Comparison of ENCODE assay signal across 19 mouse cellular contexts in genomic region chr10:96881212-96881611, GRCm38 (mm10).
A peak's percentile ranks its signal among the peaks of the same experiment; 100 is the strongest.
DNase-seq lines count a peak whose midpoint lies in the region; ATAC-seq and TF ChIP-seq lines count a peak whose summit lies in the region.
"Had no signal": no experiment of that assay in that cellular context is flagged by ENCODE, and none has a peak within 500 bp of the region (broad histone marks: within the 10 kb centered on the region; RNA-seq: fewer than 3 reads in every experiment).

No protein-coding gene starts in this region.

- H3K27me3 ChIP-seq in forebrain, embryonic 16.5 days (replicated peaks; ENCODE audit: control insufficient read depth, insufficient read depth, low read length): no peaks in the 10 kb centered on the region
- no peaks in the 10 kb centered on the region for H3K27me3 ChIP-seq in forebrain, embryonic 12.5 days
- no peaks in the 10 kb centered on the region for H3K27me3 ChIP-seq in heart, embryonic 16.5 days (ENCODE audit: control insufficient read depth, insufficient read depth, low read length)
- H3K27me3 ChIP-seq in midbrain, embryonic 10.5 days (ENCODE audit: low read depth, poor library complexity, severe bottlenecking): no peaks in the 10 kb centered on the region
- H3K27me3 ChIP-seq in midbrain, embryonic 13.5 days: no peaks in the 10 kb centered on the region
- no peaks in the 10 kb centered on the region for H3K27me3 ChIP-seq in cerebellum, adult 2 months (ENCODE audit: control insufficient read depth, insufficient read depth, low read length)
- H3K27me3 ChIP-seq: embryonic facial prominence, embryonic 15.5 days; hindbrain, embryonic 15.5 days had no signal

- peak overlapping the region; percentile 41; the same call in 1 of the 2 replicates for H3K27ac ChIP-seq in forebrain, embryonic 16.5 days (ENCODE audit: low read length)
- H3K27ac ChIP-seq in forebrain, embryonic 12.5 days: no peak overlapping the region
- H3K27ac ChIP-seq in heart, embryonic 16.5 days (ENCODE audit: low read length): 0 out of 2 replicates have a peak overlapping the region, but pooled peaks have one; percentile 20
- peak overlapping the region; percentile 23; the same call in 1 of the 2 replicates for H3K27ac ChIP-seq in midbrain, embryonic 10.5 days (replicated peaks)
- H3K27ac ChIP-seq in midbrain, embryonic 13.5 days: no peak overlapping the region; the same call in 1 of the 2 replicates
- H3K27ac ChIP-seq in cerebellum, adult 2 months (ENCODE audit: insufficient read depth, low read length): no peak overlapping the region
- H3K27ac ChIP-seq: embryonic facial prominence, embryonic 15.5 days; gastrocnemius, adult 2 months; hindbrain, embryonic 15.5 days had no signal

- H3K9ac ChIP-seq in forebrain, embryonic 16.5 days (replicated peaks; ENCODE audit: low read depth, low read length): no peak overlapping the region
- H3K9ac ChIP-seq in forebrain, embryonic 12.5 days: no peak overlapping the region
- no peak overlapping the region for H3K9ac ChIP-seq in heart, embryonic 16.5 days (ENCODE audit: low read length)
- H3K9ac ChIP-seq in midbrain, embryonic 13.5 days (replicated peaks): no peak overlapping the region
- H3K9ac ChIP-seq: embryonic facial prominence, embryonic 15.5 days; hindbrain, embryonic 15.5 days had no signal

- no peak for DNase-seq in heart, postnatal 25 days (ENCODE audit: low spot score)
- DNase-seq in midbrain, embryonic 10.5 days (ENCODE audit: low spot score): no peak
- DNase-seq in brain, embryonic 14.5 days (ENCODE audit: low read depth): peak; percentile 26
- DNase-seq in cerebellum, adult 2 months: no peak
- DNase-seq: adrenal gland, adult 2 months; adrenal gland, postnatal 25 days; cerebellum, adult 8-10 months; gastrocnemius, adult 2 months; gastrocnemius, postnatal 25 days; kidney, adult 8-10 months had no signal

- peaks cover 11% of the 10 kb centered on the region for H3K4me1 ChIP-seq in forebrain, embryonic 16.5 days (replicated peaks; ENCODE audit: control insufficient read depth, insufficient read depth, low read length)
- peaks cover 17% of the 10 kb centered on the region; the same call in 1 of the 2 replicates for H3K4me1 ChIP-seq in forebrain, embryonic 12.5 days
- no peaks in the 10 kb centered on the region for H3K4me1 ChIP-seq in heart, embryonic 16.5 days (ENCODE audit: control insufficient read depth, insufficient read depth, low read length)
- H3K4me1 ChIP-seq in midbrain, embryonic 10.5 days: peaks cover 18% of the 10 kb centered on the region
- peaks cover 15% of the 10 kb centered on the region for H3K4me1 ChIP-seq in midbrain, embryonic 13.5 days (replicated peaks)
- no peaks in the 10 kb centered on the region for H3K4me1 ChIP-seq in cerebellum, adult 2 months (ENCODE audit: control insufficient read depth, insufficient read depth, low read length)
- H3K4me1 ChIP-seq: embryonic facial prominence, embryonic 15.5 days; hindbrain, embryonic 15.5 days had no signal

- no peaks in the 10 kb centered on the region for H3K9me3 ChIP-seq in forebrain, embryonic 16.5 days (ENCODE audit: control insufficient read depth, low read length)
- H3K9me3 ChIP-seq in forebrain, embryonic 12.5 days: no peaks in the 10 kb centered on the region
- 0 out of 2 replicates have a peak, but pooled peaks cover 3% of the 10 kb centered on the region for H3K9me3 ChIP-seq in heart, embryonic 16.5 days (replicated peaks; ENCODE audit: control insufficient read depth, low read length)
- H3K9me3 ChIP-seq in midbrain, embryonic 10.5 days (replicated peaks): no peaks in the 10 kb centered on the region; the same call in 1 of the 2 replicates
- no peaks in the 10 kb centered on the region for H3K9me3 ChIP-seq in midbrain, embryonic 13.5 days
- H3K9me3 ChIP-seq: embryonic facial prominence, embryonic 15.5 days; hindbrain, embryonic 15.5 days had no signal

- TF ChIP-seq POLR2A in brain, embryonic 14.5 days (IDR thresholded peaks at IDR 0.05; ENCODE audit: borderline replicate concordance, extremely low read depth, insufficient read depth, insufficient read length, poor library complexity, severe bottlenecking): no peak
- TF ChIP-seq POLR2A in cerebellum, adult 2 months (IDR thresholded peaks at IDR 0.05; ENCODE audit: borderline replicate concordance, insufficient read depth, low read length): no peak

- H3K36me3 ChIP-seq in forebrain, embryonic 16.5 days (ENCODE audit: control insufficient read depth, insufficient read depth): no peaks in the 10 kb centered on the region
- H3K36me3 ChIP-seq in forebrain, embryonic 12.5 days (replicated peaks): no peaks in the 10 kb centered on the region
- no peaks in the 10 kb centered on the region for H3K36me3 ChIP-seq in heart, embryonic 16.5 days (ENCODE audit: control insufficient read depth, insufficient read depth)
- no peaks in the 10 kb centered on the region for H3K36me3 ChIP-seq in midbrain, embryonic 10.5 days
- H3K36me3 ChIP-seq in midbrain, embryonic 13.5 days: no peaks in the 10 kb centered on the region
- H3K36me3 ChIP-seq: embryonic facial prominence, embryonic 15.5 days; hindbrain, embryonic 15.5 days had no signal

- no peak overlapping the region for H3K4me3 ChIP-seq in forebrain, embryonic 16.5 days (replicated peaks; ENCODE audit: low read length)
- H3K4me3 ChIP-seq in forebrain, embryonic 12.5 days (replicated peaks): no peak overlapping the region
- H3K4me3 ChIP-seq in heart, embryonic 16.5 days (ENCODE audit: low read length): no peak overlapping the region
- no peak overlapping the region for H3K4me3 ChIP-seq in midbrain, embryonic 10.5 days
- no peak overlapping the region for H3K4me3 ChIP-seq in midbrain, embryonic 13.5 days (replicated peaks)
- no peak overlapping the region for H3K4me3 ChIP-seq in cerebellum, adult 2 months (replicated peaks; ENCODE audit: insufficient read depth, low read depth, low read length)
- H3K4me3 ChIP-seq: embryonic facial prominence, embryonic 15.5 days; erythroblast, embryonic 14.5 days; gastrocnemius, adult 2 months; hindbrain, embryonic 15.5 days had no signal

- intact Hi-C loops in heart, postnatal 25 days (cut with DNase I): no loop called here

- no peak for TF ChIP-seq CTCF in brain, embryonic 14.5 days (IDR thresholded peaks at IDR 0.05; ENCODE audit: borderline replicate concordance, extremely low read depth, insufficient read depth, insufficient read length)
- no peak for TF ChIP-seq CTCF in cerebellum, adult 2 months (IDR thresholded peaks at IDR 0.05; ENCODE audit: borderline replicate concordance, insufficient read depth, low read depth, low read length)

- 46% methylated on average over 5 of the region's 5 CpGs for WGBS in forebrain, embryonic 16.5 days
- WGBS in forebrain, embryonic 12.5 days: 70% methylated on average over 5 of the region's 5 CpGs
- 76% methylated on average over 5 of the region's 5 CpGs for WGBS in heart, embryonic 16.5 days
- 86% methylated on average over 5 of the region's 5 CpGs for WGBS in midbrain, embryonic 10.5 days
- 57% methylated on average over 5 of the region's 5 CpGs for WGBS in midbrain, embryonic 13.5 days
- 81% methylated on average over 5 of the region's 5 CpGs for WGBS in cerebellum, adult 2 months

- ATAC-seq in forebrain, embryonic 16.5 days: peak; percentile 43
- ATAC-seq in forebrain, embryonic 12.5 days (ENCODE audit: low FRiP score): no peak
- no peak for ATAC-seq in heart, embryonic 16.5 days (replicated peaks; ENCODE audit: extremely low read depth, insufficient read depth, low FRiP score)
- ATAC-seq in midbrain, embryonic 13.5 days: no peak
- ATAC-seq: inflammation-experienced regulatory T-cells, adult 6 months; intestine, postnatal 0 days had no signal

- no peak overlapping the region for H3K4me2 ChIP-seq in forebrain, embryonic 16.5 days (ENCODE audit: low read length)
- no peak overlapping the region for H3K4me2 ChIP-seq in forebrain, embryonic 12.5 days
- no peak overlapping the region for H3K4me2 ChIP-seq in heart, embryonic 16.5 days (ENCODE audit: low read depth, low read length)
- no peak overlapping the region for H3K4me2 ChIP-seq in midbrain, embryonic 13.5 days (replicated peaks)
- H3K4me2 ChIP-seq: embryonic facial prominence, embryonic 15.5 days; hindbrain, embryonic 15.5 days had no signal

Comparison
In these comparisons a context has a peak if more than half of its experiments do, and no peak if none do; other contexts are left out.
1. H3K27ac ChIP-seq: peak in forebrain, embryonic 16.5 days (single experiment), heart, embryonic 16.5 days (single experiment) and midbrain, embryonic 10.5 days (single experiment); none in forebrain, embryonic 12.5 days (single experiment), midbrain, embryonic 13.5 days (single experiment) and cerebellum, adult 2 months (single experiment).